Mouse (Mus musculus) cerebellum, adult 11-12 months (tissue): ENCODE measurements around the gene Zfp786.

Source experiments
- DNase-seq: peaks from one replicate; pipeline ENCODE4 v3.0.0; 2022

Zfp786 gene

DNA sequence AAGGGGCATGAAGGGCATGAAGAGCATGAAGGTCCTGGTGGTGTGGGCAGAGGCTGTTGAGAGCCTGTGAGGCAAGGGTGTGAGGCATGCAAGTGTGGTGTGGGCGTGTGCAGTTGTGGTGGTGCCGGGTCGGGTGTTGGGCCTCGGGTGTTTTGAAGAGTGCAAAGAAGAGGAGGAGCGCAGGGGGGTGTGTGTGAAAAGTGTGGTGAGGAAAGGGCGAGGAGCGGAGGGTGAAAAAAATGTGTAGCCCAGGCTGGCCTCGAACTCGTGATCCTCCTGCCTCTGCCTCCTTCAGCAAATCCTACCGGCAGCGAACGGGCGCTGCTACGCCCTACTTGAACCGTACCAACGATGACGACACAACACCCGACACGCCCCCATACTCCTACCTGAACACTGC lies 58.9 kb downstream of the Zfp786 start:
- DNase-seq, result peak; percentile 64

DNA sequence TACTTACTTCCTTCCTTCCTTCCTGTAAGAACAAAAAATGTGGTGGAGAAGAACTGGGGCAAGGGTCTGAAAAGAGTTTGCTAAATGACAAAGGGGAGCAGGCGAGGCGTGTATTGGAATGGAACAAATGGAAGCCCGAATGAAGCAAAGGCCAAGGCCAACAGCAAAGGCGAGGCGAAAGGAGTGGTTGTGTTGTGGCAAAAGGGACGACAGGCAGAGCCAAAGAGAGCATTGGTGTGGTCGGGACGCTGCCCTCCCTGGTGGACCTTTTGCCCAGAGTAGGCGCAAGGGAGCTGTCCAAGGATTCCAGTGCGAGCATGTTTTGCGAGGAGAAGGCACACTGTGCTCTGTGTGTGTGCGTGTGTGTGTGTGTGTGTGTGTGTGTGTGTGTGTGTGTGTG lies 59.6 kb downstream of the Zfp786 start:
- DNase-seq, result peak; percentile 38

DNA sequence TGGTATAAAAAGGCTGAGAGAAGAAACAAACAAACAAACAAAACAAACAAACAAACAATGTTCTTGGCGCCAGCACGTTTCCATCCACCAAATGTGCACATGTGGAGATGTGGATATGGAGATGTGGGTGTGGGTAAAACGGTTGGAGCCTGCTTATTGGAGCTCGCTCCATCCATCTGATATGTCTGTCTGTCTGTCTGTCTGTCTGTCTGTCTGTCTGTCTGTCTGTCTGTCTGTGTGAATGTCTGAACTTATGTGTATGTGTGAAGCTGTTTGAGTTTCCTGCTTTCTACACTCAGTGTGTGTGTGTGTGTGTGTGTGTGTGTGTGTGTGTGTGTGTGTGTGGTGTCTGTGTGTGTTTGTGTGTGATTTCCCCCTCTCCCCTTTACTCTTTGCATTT lies 60.8 kb downstream of the Zfp786 start:
- DNase-seq, result peak; percentile 68
